Mouse (Mus musculus) liver, embryonic 16.5 days (tissue): ENCODE results near the gene Senp5. TPM values are rescaled to one million over a fixed set of nuclear protein-coding genes. Genes with fewer than 3 reads are reported as not detected.
"Not testable (repeated sequence)": the region's sequence is repeated elsewhere in the genome, so short reads cannot be mapped to it uniquely, and the experiment has no call there.

Source experiments
- ATAC-seq: fragments of 200-750 bp; cut with Nextera tagmentation; 2 replicates; pipeline ENCODE4 v1.8.0; 2017; ENCODE audit warnings: low read depth, mild to moderate bottlenecking, moderate number of reproducible peaks, moderate library complexity
- H3K27ac ChIP-seq: fragments of 300-500 bp; sonication (generic); 2 replicates; pipeline ENCODE4 v1.5.1; 2014; ENCODE audit warnings: mild to moderate bottlenecking, low read length
- H3K27me3 ChIP-seq: fragments of 300-500 bp; sonication (generic); 2 replicates; pipeline ENCODE4 v1.6.1; 2014; ENCODE audit warnings: low read depth, low read length, mixed read lengths; ENCODE audit not compliant: control insufficient read depth, insufficient read depth
- H3K36me3 ChIP-seq: fragments of 300-500 bp; sonication (generic); 2 replicates; pipeline ENCODE4 v1.6.1; 2014; ENCODE audit warnings: mild to moderate bottlenecking; ENCODE audit not compliant: control insufficient read depth, insufficient read depth
- H3K4me1 ChIP-seq: fragments of 300-500 bp; sonication (generic); 2 replicates; pipeline ENCODE4 v1.6.1; 2014; ENCODE audit warnings: low read depth, low read length, mixed read lengths; ENCODE audit not compliant: control insufficient read depth
- H3K4me2 ChIP-seq: fragments of 300-500 bp; sonication (generic); 2 replicates; pipeline ENCODE4 v1.6.1; 2014; ENCODE audit warnings: low read depth, low read length, mixed read lengths
- H3K4me3 ChIP-seq: fragments of 300-500 bp; sonication (generic); 2 replicates; pipeline ENCODE4 v1.5.1; 2014; ENCODE audit warnings: low read depth, mild to moderate bottlenecking, low read length
- H3K9ac ChIP-seq: fragments of 300-500 bp; sonication (generic); 2 replicates; pipeline ENCODE4 v1.6.1; 2014; ENCODE audit warnings: low read depth, low read length
- H3K9me3 ChIP-seq: fragments of 300-500 bp; sonication (generic); replicated peaks from 2 replicates; pipeline ENCODE4 v1.6.1; 2016; ENCODE audit warnings: low read length; ENCODE audit not compliant: control insufficient read depth
- WGBS: fragments of 180-500 bp; shearing (Covaris S2); extraction: QIAGEN DNeasy Blood & Tissue Kit; methylation state at CpG from one replicate; pipeline ENCODE4 v1.1.7; 2014; ENCODE audit not compliant: insufficient replicate concordance; 5-methylcytosine and 5-hydroxymethylcytosine counted together
- polyA plus RNA-seq: library from polyadenylated mRNA; unstranded; fragments of >200 nt; fragmentation: Nextera tagmentation; extraction: Ambion mirVana; gene quantifications from 2 replicates; pipeline ENCODE4 v1.2.1, GENCODE M21; 2015

Senp5 gene
- polyA plus RNA-seq, 1 experiment from 2014 or later = 4.9 TPM

DNA sequence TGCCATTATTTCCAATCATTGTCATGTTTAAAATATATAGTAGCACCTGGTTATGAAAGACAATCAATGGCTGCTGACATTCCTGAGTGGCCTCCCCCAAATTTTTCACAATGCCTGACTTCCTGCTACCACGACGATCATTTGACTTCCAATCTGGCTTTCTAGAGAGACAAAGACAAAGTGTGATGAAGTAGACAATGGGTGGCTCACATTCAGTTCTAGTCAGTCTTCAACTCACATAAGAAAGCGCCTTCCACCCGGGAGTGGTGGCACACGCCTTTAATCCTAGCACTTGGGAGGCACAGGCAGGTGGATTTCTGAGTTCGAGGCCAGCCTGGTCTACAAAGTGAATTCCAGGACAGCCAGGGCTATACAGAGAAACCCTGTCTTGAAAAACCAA is 57.1 kb downstream of the Senp5 start:
- not testable (repeated sequence) for H3K27me3 ChIP-seq, H3K36me3 ChIP-seq, H3K27ac ChIP-seq, H3K4me3 ChIP-seq, H3K4me2 ChIP-seq, H3K9me3 ChIP-seq, H3K9ac ChIP-seq, ATAC-seq
- WGBS = 69% methylated on average over 6 of the region's 6 CpGs
- H3K4me1 ChIP-seq = peaks cover 26% of the 10 kb centered on the region

DNA sequence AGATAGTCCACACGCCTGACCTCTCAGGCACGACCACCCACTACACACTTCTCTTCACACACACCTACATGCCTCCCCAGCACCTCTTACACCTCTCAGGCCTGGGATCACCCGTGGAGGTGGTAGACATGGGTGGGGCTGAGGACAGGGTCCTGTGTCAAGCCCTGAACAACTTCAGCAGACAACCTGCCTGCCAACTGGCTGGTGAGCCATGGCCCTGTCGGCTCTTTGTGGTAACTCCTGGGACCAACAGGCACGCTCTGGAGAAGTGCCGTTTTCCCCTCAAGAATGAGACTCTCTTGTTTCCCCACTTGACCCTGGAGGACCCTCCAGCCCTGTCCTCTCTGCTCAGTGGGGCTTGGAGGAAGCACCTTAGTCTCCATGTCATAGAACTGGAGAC is 57.7 kb downstream of the Senp5 start:
- WGBS = 72% methylated on average over 6 of the region's 6 CpGs
- H3K4me3 ChIP-seq = no peak overlapping the region
- H3K27ac ChIP-seq = no peak overlapping the region
- no peaks in the 10 kb centered on the region; the same call in 1 of the 2 replicates for H3K36me3 ChIP-seq
- no peaks in the 10 kb centered on the region for H3K9me3 ChIP-seq
- H3K4me1 ChIP-seq = peaks cover 26% of the 10 kb centered on the region
- no peak overlapping the region for H3K9ac ChIP-seq
- H3K27me3 ChIP-seq = no peaks in the 10 kb centered on the region
- no peak overlapping the region for H3K4me2 ChIP-seq
- ATAC-seq = no peak

DNA sequence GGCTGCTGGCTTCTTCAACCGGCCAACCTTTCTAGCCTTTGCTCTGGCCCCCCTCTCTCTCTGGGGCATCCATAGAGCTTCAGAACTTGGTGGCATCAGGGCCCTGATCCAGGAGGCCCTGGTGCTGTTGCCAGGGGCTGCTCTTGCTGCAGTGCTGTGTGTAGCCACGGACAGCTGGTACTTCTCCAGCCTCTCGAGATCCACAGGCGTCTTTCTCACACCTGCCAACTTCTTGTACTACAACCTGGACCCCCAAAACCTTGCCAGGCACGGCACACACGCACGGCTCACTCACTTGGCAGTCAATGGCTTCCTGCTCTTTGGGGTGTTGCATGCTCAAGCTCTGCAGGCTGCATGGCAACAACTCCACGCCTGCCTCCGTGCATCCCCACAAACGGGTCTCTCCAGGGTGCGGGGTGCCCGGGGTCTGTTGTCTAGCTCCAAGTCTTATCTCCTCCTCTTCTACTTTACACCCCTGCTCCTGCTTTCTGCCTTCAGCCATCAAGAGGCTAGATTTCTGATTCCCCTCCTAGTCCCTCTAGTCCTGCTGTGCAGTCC is 58.3 kb downstream of the Senp5 start:
- 75% methylated on average over 12 of the region's 12 CpGs for WGBS

DNA sequence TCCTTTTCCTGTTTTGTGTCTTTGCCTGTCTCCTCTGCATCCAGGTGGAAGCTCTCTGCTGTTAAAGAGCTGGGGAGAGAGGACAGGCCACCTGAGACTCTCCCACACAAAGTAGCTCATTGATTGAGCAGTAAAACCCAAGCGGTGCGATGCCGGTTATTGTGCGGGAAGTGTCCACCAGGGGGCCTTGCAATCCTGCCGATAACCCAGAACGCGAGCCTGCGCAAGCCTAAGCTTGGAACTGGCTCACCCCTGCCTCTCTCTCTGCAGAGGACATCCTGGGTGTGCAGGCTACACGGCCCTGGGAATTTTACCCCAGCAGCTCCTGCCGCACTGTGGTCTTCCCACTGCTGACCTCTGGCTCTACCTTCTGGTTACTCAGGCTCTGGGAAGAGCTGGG is 59.1 kb downstream of the Senp5 start:
- no peak overlapping the region for H3K4me3 ChIP-seq
- H3K4me2 ChIP-seq = no peak overlapping the region
- ATAC-seq = no peak
- H3K36me3 ChIP-seq = no peaks in the 10 kb centered on the region
- no peak overlapping the region for H3K27ac ChIP-seq
- no peaks in the 10 kb centered on the region for H3K9me3 ChIP-seq
- H3K27me3 ChIP-seq = no peaks in the 10 kb centered on the region
- 6% methylated on average over 10 of the region's 10 CpGs for WGBS
- H3K4me1 ChIP-seq = peaks cover 18% of the 10 kb centered on the region
- H3K9ac ChIP-seq = no peak overlapping the region

More for the DNA sequence above, 58.3 kb downstream of the Senp5 start:
- no peak overlapping the region for H3K4me3 ChIP-seq
- H3K4me2 ChIP-seq = no peak overlapping the region
- peaks cover 26% of the 10 kb centered on the region for H3K4me1 ChIP-seq
- no peaks in the 10 kb centered on the region for H3K36me3 ChIP-seq
- no peak for ATAC-seq
- H3K9ac ChIP-seq = no peak overlapping the region
- H3K27me3 ChIP-seq = no peaks in the 10 kb centered on the region
- H3K9me3 ChIP-seq = no peaks in the 10 kb centered on the region
- H3K27ac ChIP-seq = no peak overlapping the region

DNA sequence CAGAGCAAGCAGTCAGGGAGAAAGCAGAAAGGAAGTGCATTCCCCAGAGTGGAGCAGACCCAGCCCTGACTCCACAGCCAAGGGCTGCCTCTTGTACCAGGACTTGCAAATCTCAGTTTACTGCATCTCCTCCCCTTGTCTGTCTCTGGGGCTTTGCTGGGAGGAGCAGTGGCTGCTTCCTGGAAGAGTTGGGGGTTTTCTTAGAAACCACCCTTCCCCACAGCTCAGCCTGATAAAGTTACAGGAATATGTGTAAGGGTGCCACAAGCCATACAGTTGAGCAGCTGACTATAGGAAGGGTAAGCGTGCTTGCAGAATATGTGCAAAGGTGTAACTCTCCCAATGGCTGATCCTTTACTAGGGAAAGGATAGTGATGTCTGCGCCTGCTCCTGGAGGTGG is 62.5 kb downstream of the Senp5 start:
- peaks cover 10% of the 10 kb centered on the region for H3K27me3 ChIP-seq
- no peaks in the 10 kb centered on the region; the same call in 1 of the 2 replicates for H3K4me1 ChIP-seq
- WGBS = 24% methylated on average over 2 of the region's 2 CpGs
- H3K4me2 ChIP-seq = no peak overlapping the region
- no peaks in the 10 kb centered on the region for H3K9me3 ChIP-seq
- H3K36me3 ChIP-seq = no peaks in the 10 kb centered on the region
- ATAC-seq = no peak
- no peak overlapping the region for H3K4me3 ChIP-seq
- H3K27ac ChIP-seq = no peak overlapping the region
- H3K9ac ChIP-seq = no peak overlapping the region

DNA sequence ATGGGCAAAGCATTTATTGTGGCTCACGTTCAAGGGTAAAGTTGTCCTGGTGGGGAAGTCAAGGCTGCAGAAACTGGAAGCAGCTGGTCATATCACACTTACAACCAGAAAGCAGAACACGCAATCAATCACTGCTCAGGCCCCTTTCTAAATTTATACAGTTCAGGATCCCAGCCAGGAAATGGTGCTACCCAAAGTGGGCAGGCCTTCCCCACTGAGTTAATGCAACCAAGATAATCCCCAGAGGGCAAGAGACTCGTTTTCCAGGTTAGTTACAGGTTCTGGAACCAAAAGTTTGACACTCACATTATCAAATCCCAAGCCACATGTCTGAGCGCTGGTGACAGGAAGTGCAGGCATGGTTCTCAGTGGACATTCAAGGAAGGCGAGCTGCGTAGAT is 64.2 kb downstream of the Senp5 start:
- Histone ChIP-seq H3K9me3 (no peaks in the 10 kb centered on the region), H3K27ac (no peak overlapping the region), H3K9ac (no peak overlapping the region), H3K36me3 (no peaks in the 10 kb centered on the region), H3K4me1 (no peaks in the 10 kb centered on the region; the same call in none of the 2 replicates), H3K4me3 (no peak overlapping the region), H3K27me3 (peaks cover 28% of the 10 kb centered on the region), H3K4me2 (no peak overlapping the region)
- WGBS = 35% methylated on average over 6 of the region's 6 CpGs
- ATAC-seq = no peak

DNA sequence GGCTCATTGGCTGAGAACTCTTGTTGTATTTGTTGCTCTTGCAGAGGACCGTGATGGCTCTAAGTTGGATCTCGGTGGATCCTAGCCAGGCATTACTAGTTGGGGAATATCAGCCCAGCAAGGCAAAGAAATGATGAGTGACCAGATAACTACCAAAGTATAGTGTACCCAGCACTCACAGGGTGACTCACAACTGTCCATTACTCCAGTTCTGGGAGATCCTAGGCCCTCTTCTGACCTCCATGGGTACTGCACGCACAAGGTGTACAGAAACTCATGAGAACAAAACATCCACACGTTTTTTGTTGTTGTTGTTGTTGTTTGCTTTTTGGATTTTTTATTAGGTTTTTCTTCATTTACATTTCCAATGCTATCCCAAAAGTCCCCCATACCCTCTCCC is 66.5 kb downstream of the Senp5 start:
- WGBS = 68% methylated on average over 4 of the region's 4 CpGs
- H3K4me2 ChIP-seq = no peak overlapping the region
- no peaks in the 10 kb centered on the region for H3K9me3 ChIP-seq
- H3K4me1 ChIP-seq = peaks cover 8% of the 10 kb centered on the region
- H3K9ac ChIP-seq = no peak overlapping the region
- peaks cover 49% of the 10 kb centered on the region for H3K27me3 ChIP-seq
- no peak overlapping the region for H3K27ac ChIP-seq
- no peaks in the 10 kb centered on the region for H3K36me3 ChIP-seq
- H3K4me3 ChIP-seq = no peak overlapping the region
- ATAC-seq = no peak

DNA sequence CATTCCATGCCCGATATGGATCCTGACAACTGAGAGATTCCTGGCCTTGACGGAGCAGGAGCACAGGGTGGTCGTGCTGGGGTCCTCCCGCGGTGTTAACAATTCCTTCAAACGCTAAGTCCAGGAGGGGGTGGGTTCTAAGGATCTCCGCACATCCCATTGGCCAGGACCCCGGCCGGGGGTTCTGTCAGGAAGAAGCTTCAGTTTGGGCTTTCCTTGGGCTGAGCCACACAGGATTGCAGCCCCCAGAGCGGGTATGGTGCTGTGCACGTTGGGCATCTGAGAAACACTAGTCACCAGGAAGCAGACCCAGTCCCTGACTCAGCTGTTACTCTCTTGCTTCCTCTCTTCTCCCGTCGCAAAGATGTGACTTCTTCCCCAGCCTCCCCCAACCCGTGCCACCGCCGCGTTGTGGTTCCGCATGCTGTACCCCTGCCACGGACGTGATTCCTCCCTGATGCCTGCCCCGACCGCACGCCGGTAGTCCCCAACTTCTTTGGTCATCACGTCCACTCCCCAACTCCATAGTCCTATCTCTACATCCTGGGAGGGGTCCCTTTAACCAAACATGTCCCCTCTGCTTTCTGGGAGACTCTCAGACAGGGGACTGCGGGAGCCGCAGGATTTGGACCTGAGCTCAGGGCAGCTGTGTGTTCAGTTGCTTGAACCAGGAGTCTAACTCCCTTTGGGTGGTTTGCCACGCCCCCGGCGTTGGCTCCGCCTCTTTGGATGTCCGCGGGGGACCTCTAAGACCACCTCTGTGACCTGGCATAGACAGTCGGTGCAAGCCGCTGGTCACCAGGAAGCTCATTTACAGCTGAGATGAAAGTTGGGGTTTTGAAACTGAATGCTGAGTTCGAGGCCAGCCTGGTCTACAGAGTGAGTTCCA is 67.8 kb downstream of the Senp5 start:
- Histone ChIP-seq H3K9me3 (no peaks in the 10 kb centered on the region), H3K4me3 (peak overlapping the region; percentile 4)

DNA sequence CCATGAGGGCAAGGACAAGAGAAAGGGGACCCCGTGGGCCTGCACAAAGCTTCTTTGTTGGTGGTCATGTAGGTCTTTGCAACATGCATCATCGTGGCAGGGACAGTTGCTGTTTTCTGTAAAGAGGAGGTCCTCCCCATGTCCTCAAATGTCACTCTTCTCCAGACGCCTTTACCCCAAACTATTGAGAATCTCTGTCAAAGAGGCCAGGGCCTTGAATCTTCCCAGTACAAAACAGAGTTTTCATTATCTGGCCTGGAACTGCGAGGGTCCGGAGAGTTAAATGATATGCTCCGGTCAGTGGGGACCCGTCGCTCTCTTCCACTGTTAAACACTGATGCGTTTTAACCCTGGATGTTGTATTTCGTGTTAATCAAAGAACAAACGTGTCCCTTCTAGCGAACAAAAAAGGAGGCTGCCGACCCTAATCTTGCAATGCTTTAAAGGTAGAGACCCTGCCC is 68.5 kb downstream of the Senp5 start:
- no peak overlapping the region for H3K4me2 ChIP-seq
- H3K9me3 ChIP-seq = no peaks in the 10 kb centered on the region
- ATAC-seq = no peak
- no peak overlapping the region for H3K9ac ChIP-seq
- no peaks in the 10 kb centered on the region for H3K36me3 ChIP-seq
- H3K27me3 ChIP-seq = peaks cover 49% of the 10 kb centered on the region
- peaks cover 8% of the 10 kb centered on the region for H3K4me1 ChIP-seq
- peak overlapping the region; percentile 4; the same call in 1 of the 2 replicates for H3K4me3 ChIP-seq
- no peak overlapping the region for H3K27ac ChIP-seq
- WGBS = 27% methylated on average over 13 of the region's 13 CpGs

More for the DNA sequence above, 67.8 kb downstream of the Senp5 start:
- Histone ChIP-seq H3K4me2 (peak overlapping the region; percentile 5), H3K9ac (no peak overlapping the region), H3K36me3 (no peaks in the 10 kb centered on the region), H3K27ac (no peak overlapping the region), H3K4me1 (peaks cover 8% of the 10 kb centered on the region), H3K27me3 (peaks cover 49% of the 10 kb centered on the region)
- 0 out of 2 replicates have a peak, but pooled peaks have one; percentile 8 for ATAC-seq
- WGBS = 6% methylated on average over 36 of the region's 36 CpGs
